Comparison of ENCODE assay signal across 9 mouse cellular contexts in genomic region chr1:192598380-192598779, GRCm38 (mm10).
DNase-seq lines count a peak whose midpoint lies in the region; ATAC-seq lines count a peak whose summit lies in the region.
"Had no signal": no experiment of that assay in that cellular context is flagged by ENCODE, and none has a peak within 500 bp of the region (broad histone marks: within the 10 kb centered on the region; RNA-seq: fewer than 3 reads in every experiment).

No protein-coding gene starts in this region.

- ATAC-seq in forebrain, embryonic 16.5 days, result peak; percentile 90

- H3K9ac ChIP-seq in forebrain, embryonic 16.5 days (replicated peaks; ENCODE audit: low read depth, low read length), result no peak overlapping the region
- H3K9ac ChIP-seq: limb, embryonic 12.5 days had no signal

- DNase-seq in MEL-GATA-1-ER (ENCODE audit: extremely low read depth, low read depth), result peak; percentile 20
- peak; percentile 93 to 95 for DNase-seq in cerebellum, adult 18-20 months
- peak; percentile 78 for DNase-seq in hindbrain, embryonic 10.5 days (ENCODE audit: low spot score)
- DNase-seq in layer of hippocampus, adult 8-10 months (ENCODE audit: low spot score in 2 of 2), result peak; percentile 76 to 90
- peak; percentile 88 for DNase-seq in lung, postnatal 14 days
- peak; percentile 67 for DNase-seq in retina, postnatal 7 days (ENCODE audit: low read depth, low spot score)
- DNase-seq in urinary bladder, adult 18-20 months (ENCODE audit: low spot score in 2 of 2), result peak; percentile 53 to 58

- no peak overlapping the region for H3K4me3 ChIP-seq in forebrain, embryonic 16.5 days (replicated peaks; ENCODE audit: low read length)
- no peak overlapping the region for H3K4me3 ChIP-seq in hindbrain, embryonic 10.5 days
- H3K4me3 ChIP-seq: limb, embryonic 12.5 days had no signal

- H3K4me1 ChIP-seq in forebrain, embryonic 16.5 days (replicated peaks; ENCODE audit: control insufficient read depth, insufficient read depth, low read length), result no peaks in the 10 kb centered on the region; the same call in 1 of the 2 replicates
- H3K4me1 ChIP-seq in hindbrain, embryonic 10.5 days (replicated peaks), result peaks cover under 1% of the 10 kb centered on the region
- H3K4me1 ChIP-seq: limb, embryonic 12.5 days had no signal

- no peak overlapping the region for H3K4me2 ChIP-seq in forebrain, embryonic 16.5 days (ENCODE audit: low read length)
- H3K4me2 ChIP-seq: limb, embryonic 12.5 days had no signal

- no peak overlapping the region for H3K27ac ChIP-seq in forebrain, embryonic 16.5 days (ENCODE audit: low read length)
- no peak overlapping the region for H3K27ac ChIP-seq in hindbrain, embryonic 10.5 days
- H3K27ac ChIP-seq: limb, embryonic 12.5 days had no signal

- WGBS in forebrain, embryonic 16.5 days, result 42% methylated on average over 2 of the region's 2 CpGs
- WGBS in hindbrain, embryonic 10.5 days, result 43% methylated on average over 2 of the region's 2 CpGs

- H3K9me3 ChIP-seq in forebrain, embryonic 16.5 days (ENCODE audit: control insufficient read depth, low read length), result no peaks in the 10 kb centered on the region
- no peaks in the 10 kb centered on the region for H3K9me3 ChIP-seq in hindbrain, embryonic 10.5 days
- H3K9me3 ChIP-seq: limb, embryonic 12.5 days had no signal

- H3K36me3 ChIP-seq in forebrain, embryonic 16.5 days (ENCODE audit: control insufficient read depth, insufficient read depth), result no peaks in the 10 kb centered on the region
- H3K36me3 ChIP-seq in hindbrain, embryonic 10.5 days, result no peaks in the 10 kb centered on the region
- H3K36me3 ChIP-seq: limb, embryonic 12.5 days had no signal

- no peaks in the 10 kb centered on the region for H3K27me3 ChIP-seq in forebrain, embryonic 16.5 days (replicated peaks; ENCODE audit: control insufficient read depth, insufficient read depth, low read length)
- H3K27me3 ChIP-seq in hindbrain, embryonic 10.5 days (ENCODE audit: insufficient read depth, poor library complexity, severe bottlenecking), result no peaks in the 10 kb centered on the region
- H3K27me3 ChIP-seq: limb, embryonic 12.5 days had no signal

Comparison
In these comparisons a context has a peak if more than half of its experiments do, and no peak if none do; other contexts are left out.
1. DNase-seq: peak in every context shown above with its lines; median percentile 94 in cerebellum, adult 18-20 months; 88 in lung, postnatal 14 days; 83 in layer of hippocampus, adult 8-10 months; 78 in hindbrain, embryonic 10.5 days; 67 in retina, postnatal 7 days; 56 in urinary bladder, adult 18-20 months; 20 in MEL-GATA-1-ER.